Mouse (Mus musculus) hindbrain, embryonic 16.5 days (tissue): ENCODE measurements around the gene Nckap5. TPM values are rescaled to one million over a fixed set of nuclear protein-coding genes. Genes with fewer than 3 reads are reported as not detected.
A peak's percentile ranks its signal among the peaks of the same experiment; 100 is the strongest.
"Not testable (repeated sequence)": the region's sequence is repeated elsewhere in the genome, so short reads cannot be mapped to it uniquely, and the experiment has no call there.

Experiments used
- ATAC-seq: fragments of 200-750 bp; cut with Nextera tagmentation; 2 replicates; pipeline ENCODE4 v1.8.0; 2017; ENCODE audit warnings: moderate TSS enrichment, moderate library complexity
- H3K27ac ChIP-seq: fragments of 300-500 bp; sonication (generic); 2 replicates; pipeline ENCODE4 v1.5.1; 2014; ENCODE audit warnings: low read depth, mild to moderate bottlenecking, control low read depth, low read length, moderate library complexity
- H3K27me3 ChIP-seq: fragments of 300-500 bp; sonication (generic); replicated peaks from 2 replicates; pipeline ENCODE4 v1.6.1; 2014; ENCODE audit warnings: low read length; ENCODE audit not compliant: control insufficient read depth, insufficient read depth
- H3K36me3 ChIP-seq: fragments of 300-500 bp; sonication (generic); 2 replicates; pipeline ENCODE4 v1.6.1; 2014; ENCODE audit warnings: mild to moderate bottlenecking, low read length, moderate library complexity, mixed read lengths; ENCODE audit not compliant: control insufficient read depth, insufficient read depth
- H3K4me1 ChIP-seq: fragments of 300-500 bp; sonication (generic); 2 replicates; pipeline ENCODE4 v1.6.1; 2014; ENCODE audit warnings: low read depth, low read length; ENCODE audit not compliant: control insufficient read depth, insufficient read depth
- H3K4me2 ChIP-seq: fragments of 300-500 bp; sonication (generic); 2 replicates; pipeline ENCODE4 v1.6.1; 2014; ENCODE audit warnings: mild to moderate bottlenecking, low read length, control low read depth, moderate library complexity
- H3K4me3 ChIP-seq: fragments of 300-500 bp; sonication (generic); 2 replicates; pipeline ENCODE4 v1.5.1; 2014; ENCODE audit warnings: mild to moderate bottlenecking, low read length, control low read depth, moderate library complexity
- H3K9ac ChIP-seq: fragments of 300-500 bp; sonication (generic); 2 replicates; pipeline ENCODE4 v1.6.1; 2014; ENCODE audit warnings: low read depth, mild to moderate bottlenecking, control low read depth, low read length, moderate library complexity
- H3K9me3 ChIP-seq: fragments of 300-500 bp; sonication (generic); 2 replicates; pipeline ENCODE4 v1.6.1; 2014; ENCODE audit warnings: mild to moderate bottlenecking, low read length, moderate library complexity; ENCODE audit not compliant: control insufficient read depth
- WGBS: fragments of 180-500 bp; shearing (Covaris S2); extraction: QIAGEN DNeasy Blood & Tissue Kit; methylation state at CpG from one replicate; pipeline ENCODE4 v1.1.7; 2014; 5-methylcytosine and 5-hydroxymethylcytosine counted together
- polyA plus RNA-seq: library from polyadenylated mRNA; unstranded; fragments of >200 nt; fragmentation: Nextera tagmentation; extraction: Ambion mirVana; gene quantifications from 2 replicates; pipeline ENCODE4 v1.2.1, GENCODE M21; 2015

The Nckap5 gene
- polyA plus RNA-seq, 1 experiment from 2014 or later: 13.9 TPM

DNA sequence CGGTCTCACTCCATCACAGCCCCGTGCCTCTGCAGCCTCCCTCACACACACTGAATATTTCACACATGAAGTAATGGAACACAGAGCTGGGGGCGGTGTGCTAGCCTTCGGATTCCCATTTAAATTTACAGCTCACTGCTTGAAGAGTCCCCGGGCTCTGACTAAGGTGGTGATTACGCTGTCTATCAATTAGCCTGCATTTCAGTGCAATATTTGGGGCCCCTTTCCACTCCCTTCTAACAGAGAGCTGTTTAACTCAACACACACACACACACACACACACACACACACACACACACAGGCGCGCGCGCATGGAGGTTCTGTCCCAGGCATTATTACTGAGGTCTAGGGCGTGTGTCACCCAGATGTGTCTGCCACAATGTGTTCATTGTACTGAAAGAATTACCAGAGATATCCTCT, 31.2 kb downstream of the Nckap5 start:
- 0 out of 2 replicates have a peak, but pooled peaks have one; percentile 34 for ATAC-seq
- Histone ChIP-seq H3K36me3 (no peaks in the 10 kb centered on the region), H3K27ac (no peak overlapping the region), H3K9me3 (no peaks in the 10 kb centered on the region), H3K9ac (no peak overlapping the region), H3K4me1 (no peaks in the 10 kb centered on the region), H3K4me2 (no peak overlapping the region), H3K27me3 (no peaks in the 10 kb centered on the region), H3K4me3 (no peak overlapping the region)
- WGBS: 73% methylated on average over 11 of the region's 11 CpGs

- not testable (repeated sequence) for H3K27me3 ChIP-seq, H3K9ac ChIP-seq, H3K36me3 ChIP-seq, ATAC-seq, H3K9me3 ChIP-seq, H3K4me3 ChIP-seq, H3K27ac ChIP-seq, H3K4me1 ChIP-seq, H3K4me2 ChIP-seq
- WGBS: no CpG with 5 or more reads among the region's 2 CpGs
Observed at GRCm38 (mm10) chr1:126780354-126780941, 50.2 kb downstream of the Nckap5 start.

GRCm38 (mm10) chr1:126773947-126774346, 56.7 kb downstream of the Nckap5 start:
- not testable (repeated sequence) for H3K27ac ChIP-seq, H3K36me3 ChIP-seq

GRCm38 (mm10) chr1:126766971-126767370, 63.6 kb downstream of the Nckap5 start:
- no peak overlapping the region for H3K27ac ChIP-seq
- ATAC-seq: no peak
- H3K4me3 ChIP-seq: no peak overlapping the region
- no peaks in the 10 kb centered on the region for H3K27me3 ChIP-seq
- WGBS: 54% methylated on average over 1 of the region's 1 CpGs
- H3K4me1 ChIP-seq: no peaks in the 10 kb centered on the region
- no peaks in the 10 kb centered on the region for H3K9me3 ChIP-seq
- no peak overlapping the region for H3K4me2 ChIP-seq
- no peak overlapping the region for H3K9ac ChIP-seq
- H3K36me3 ChIP-seq: no peaks in the 10 kb centered on the region

More at GRCm38 (mm10) chr1:126773947-126774346, 56.7 kb downstream of the Nckap5 start:
- not testable (repeated sequence) for H3K9me3 ChIP-seq, H3K4me3 ChIP-seq, H3K4me2 ChIP-seq, ATAC-seq, H3K9ac ChIP-seq, H3K27me3 ChIP-seq, H3K4me1 ChIP-seq
- no CpG with 5 or more reads among the region's 6 CpGs for WGBS

DNA sequence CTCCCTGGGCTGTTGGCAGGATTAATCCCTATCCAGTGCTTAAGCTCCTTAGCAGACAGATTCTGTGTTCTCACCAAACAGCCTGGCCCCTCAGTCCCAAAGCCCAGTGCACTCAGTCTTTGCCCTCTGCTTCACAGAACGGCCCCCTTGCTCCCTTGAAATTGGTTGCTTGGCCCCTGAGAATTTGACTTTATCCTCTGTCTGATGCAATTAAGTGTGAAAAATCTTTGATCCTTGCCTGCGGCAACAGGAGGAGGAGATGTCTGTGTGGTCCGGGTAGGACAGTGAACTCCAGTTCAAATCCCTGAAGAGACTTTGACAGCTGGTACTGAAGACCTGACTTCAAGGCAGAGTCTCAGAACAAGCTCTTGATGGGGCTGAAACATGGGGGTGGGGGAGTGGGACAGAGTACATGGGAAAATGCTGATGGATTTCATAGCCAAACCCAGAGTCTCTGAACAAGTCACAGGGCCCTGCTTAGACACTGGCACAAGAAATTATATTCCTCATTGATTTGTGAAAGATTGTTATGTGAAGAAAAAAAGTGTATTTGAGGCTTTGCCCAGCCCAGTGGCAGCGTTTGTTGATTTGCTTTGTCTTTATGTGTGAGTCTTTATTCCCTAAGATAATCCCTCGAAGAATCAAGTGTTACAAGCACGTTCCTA, 65.0 kb downstream of the Nckap5 start:
- Histone ChIP-seq H3K4me3 (no peak overlapping the region), H3K9ac (no peak overlapping the region), H3K27me3 (no peaks in the 10 kb centered on the region), H3K9me3 (no peaks in the 10 kb centered on the region), H3K36me3 (no peaks in the 10 kb centered on the region), H3K4me1 (no peaks in the 10 kb centered on the region), H3K4me2 (no peak overlapping the region), H3K27ac (no peak overlapping the region)
- ATAC-seq: peak; percentile 81
- WGBS: 40% methylated on average over 6 of the region's 6 CpGs

- no peak for ATAC-seq
- Histone ChIP-seq H3K4me2 (no peak overlapping the region), H3K9me3 (no peaks in the 10 kb centered on the region), H3K27ac (no peak overlapping the region), H3K9ac (no peak overlapping the region), H3K4me3 (no peak overlapping the region), H3K27me3 (no peaks in the 10 kb centered on the region), H3K36me3 (no peaks in the 10 kb centered on the region), H3K4me1 (no peaks in the 10 kb centered on the region)
- 82% methylated on average over 3 of the region's 3 CpGs for WGBS
Observed at GRCm38 (mm10) chr1:126764201-126764600, 66.4 kb downstream of the Nckap5 start.

DNA sequence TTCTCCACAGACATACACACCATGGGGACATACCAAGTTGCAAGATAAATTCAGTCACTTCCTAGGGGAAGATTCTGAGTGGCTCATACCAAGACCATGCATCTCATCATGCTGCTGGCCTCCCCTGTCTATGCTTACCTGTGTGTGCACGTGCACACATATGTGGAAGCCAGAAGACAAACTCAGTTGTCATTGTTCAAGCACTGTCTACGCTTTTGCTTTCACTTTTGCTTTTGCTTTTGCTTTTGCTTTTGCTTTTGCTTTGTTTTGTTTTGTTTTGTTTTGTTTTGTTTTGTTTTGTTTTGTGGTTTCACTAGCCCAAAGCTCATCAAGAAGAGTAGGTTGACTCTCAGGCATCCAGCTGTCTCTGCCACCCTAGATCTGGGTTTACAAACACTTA, 67.4 kb downstream of the Nckap5 start:
- Histone ChIP-seq H3K27ac (no peak overlapping the region), H3K9me3 (no peaks in the 10 kb centered on the region), H3K36me3 (no peaks in the 10 kb centered on the region), H3K27me3 (no peaks in the 10 kb centered on the region), H3K4me1 (no peaks in the 10 kb centered on the region), H3K4me2 (no peak overlapping the region), H3K9ac (no peak overlapping the region), H3K4me3 (no peak overlapping the region)
- 93% methylated on average over 2 of the region's 2 CpGs for WGBS
- no peak for ATAC-seq

DNA sequence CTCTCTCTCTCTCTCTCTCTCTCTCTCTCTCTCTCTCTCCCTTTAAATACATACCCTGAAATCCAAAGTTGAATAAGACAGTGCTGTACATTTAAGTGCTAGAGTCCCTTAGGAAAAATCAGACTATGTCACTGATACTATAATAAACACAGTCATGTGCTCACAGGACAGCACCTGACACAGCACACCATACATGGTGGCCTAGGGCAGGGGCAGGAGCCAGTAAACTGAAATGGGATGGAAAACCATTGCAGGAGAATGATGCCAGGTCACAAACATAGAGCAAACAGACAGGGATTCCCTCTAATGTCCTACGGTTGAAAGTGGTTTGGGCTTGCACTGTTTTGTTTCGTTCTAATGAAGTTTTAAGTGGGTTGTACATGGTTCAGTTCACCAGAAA, 70.2 kb downstream of the Nckap5 start:
- Histone ChIP-seq H3K4me1 (no peaks in the 10 kb centered on the region), H3K4me2 (no peak overlapping the region), H3K4me3 (no peak overlapping the region), H3K27ac (no peak overlapping the region), H3K27me3 (no peaks in the 10 kb centered on the region), H3K9ac (no peak overlapping the region), H3K9me3 (no peaks in the 10 kb centered on the region), H3K36me3 (no peaks in the 10 kb centered on the region)
- whole genome bisulfite sequencing: 28% methylated on average over 2 of the region's 2 CpGs
- no peak for ATAC-seq

DNA sequence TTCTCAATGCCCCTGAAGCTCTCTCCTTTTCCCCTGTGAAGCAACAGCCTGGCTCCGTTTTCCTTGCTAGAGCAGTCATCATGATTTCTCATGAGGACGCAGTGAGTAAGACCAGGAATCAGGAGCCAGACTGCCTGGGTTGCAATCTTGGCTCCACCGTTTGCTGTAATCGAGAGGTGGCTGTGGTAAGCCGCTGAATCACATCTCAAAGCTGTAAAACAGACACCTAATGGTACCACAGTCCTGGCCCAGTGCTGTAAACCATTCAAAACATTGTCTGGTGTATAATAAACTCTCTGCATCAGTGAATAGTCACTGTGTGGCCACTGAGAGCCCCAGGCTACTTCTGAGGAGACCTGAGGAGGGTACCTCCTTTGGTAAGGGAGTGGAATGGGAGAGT, 74.9 kb downstream of the Nckap5 start:
- WGBS: 76% methylated on average over 5 of the region's 5 CpGs
- no peak overlapping the region for H3K4me2 ChIP-seq
- peaks cover 7% of the 10 kb centered on the region for H3K4me1 ChIP-seq
- H3K27me3 ChIP-seq: no peaks in the 10 kb centered on the region
- no peaks in the 10 kb centered on the region for H3K36me3 ChIP-seq
- no peak overlapping the region for H3K9ac ChIP-seq
- no peak overlapping the region for H3K27ac ChIP-seq
- no peak for ATAC-seq
- no peak overlapping the region for H3K4me3 ChIP-seq
- no peaks in the 10 kb centered on the region for H3K9me3 ChIP-seq
